Mouse (Mus musculus): ENCODE results near the gene Zfp644. TPM values are rescaled to one million over a fixed set of nuclear protein-coding genes. Genes with fewer than 3 reads are reported as not detected.

Zfp644 gene
- 14.7 and 17.4 TPM in 2 replicates for polyA plus RNA-seq (2012; ENCODE audit: insufficient read depth, low replicate concordance)

- Histone ChIP-seq H3K27me3 (replicated peaks) (peaks cover 3% of the 10 kb centered on the region), H3K4me3 (replicated peaks) (peak within 1 kb of the TSS; percentile 97), H3K9me3 (no peaks in the 10 kb centered on the region), H3K36me3 (replicated peaks; ENCODE audit: low read length) (peaks cover 14% of the 10 kb centered on the region), H3K4me1 (peaks cover 41% of the 10 kb centered on the region)
- no peak for TF ChIP-seq FLI1 (IDR thresholded peaks at IDR 0.05; ENCODE audit: low read length)
These were observed at the start of gene Zfp644 for GRCm38 (mm10) chr5:106696396-106697337. Gene Zfp644, minus strand, starts transcription at chr5:106697287.

GRCm38 (mm10) chr5:106739716-106740115, 42.6 kb upstream of the Zfp644 start:
- H3K4me3 ChIP-seq (replicated peaks) = no peak overlapping the region
- no peaks in the 10 kb centered on the region for H3K36me3 ChIP-seq (replicated peaks; ENCODE audit: low read length)
- H3K4me1 ChIP-seq = no peaks in the 10 kb centered on the region
- H3K27me3 ChIP-seq (replicated peaks) = peaks cover 28% of the 10 kb centered on the region
- no peak for TF ChIP-seq GATA1 (IDR thresholded peaks at IDR 0.05; ENCODE audit: borderline replicate concordance, low read length)
- TF ChIP-seq FLI1 (IDR thresholded peaks at IDR 0.05; ENCODE audit: low read length) = no peak
- H3K9me3 ChIP-seq = peaks cover 4% of the 10 kb centered on the region

GRCm38 (mm10) chr5:106723487-106723886, 26.4 kb upstream of the Zfp644 start:
- TF ChIP-seq FLI1 (IDR thresholded peaks at IDR 0.05; ENCODE audit: low read length) (no peak), GATA1 (IDR thresholded peaks at IDR 0.05; ENCODE audit: borderline replicate concordance, low read length) (no peak)
- Histone ChIP-seq H3K36me3 (replicated peaks; ENCODE audit: low read length) (no peaks in the 10 kb centered on the region), H3K4me1 (peaks cover 5% of the 10 kb centered on the region; the same call in 1 of the 2 replicates), H3K4me3 (replicated peaks) (no peak overlapping the region), H3K27me3 (replicated peaks) (peaks cover 3% of the 10 kb centered on the region), H3K9me3 (peaks cover 11% of the 10 kb centered on the region)

- TF ChIP-seq FLI1 (IDR thresholded peaks at IDR 0.05; ENCODE audit: low read length) (no peak), GATA1 (IDR thresholded peaks at IDR 0.05; ENCODE audit: borderline replicate concordance, low read length) (no peak)
- Histone ChIP-seq H3K4me3 (replicated peaks) (no peak overlapping the region), H3K9me3 (peaks cover 11% of the 10 kb centered on the region), H3K4me1 (peaks cover 3% of the 10 kb centered on the region; the same call in 1 of the 2 replicates), H3K36me3 (replicated peaks; ENCODE audit: low read length) (no peaks in the 10 kb centered on the region), H3K27me3 (replicated peaks) (peaks cover 6% of the 10 kb centered on the region)
These were observed 25.7 kb upstream of the Zfp644 start for GRCm38 (mm10) chr5:106722771-106723170.

GRCm38 (mm10) chr5:106711870-106712277, 14.8 kb upstream of the Zfp644 start:
- Histone ChIP-seq H3K36me3 (replicated peaks; ENCODE audit: low read length) (no peaks in the 10 kb centered on the region), H3K4me1 (peaks cover 17% of the 10 kb centered on the region; the same call in 1 of the 2 replicates), H3K9me3 (no peaks in the 10 kb centered on the region), H3K27me3 (replicated peaks) (peaks cover 14% of the 10 kb centered on the region), H3K4me3 (replicated peaks) (no peak overlapping the region)
- TF ChIP-seq GATA1 (IDR thresholded peaks at IDR 0.05; ENCODE audit: borderline replicate concordance, low read length) (no peak), FLI1 (IDR thresholded peaks at IDR 0.05; ENCODE audit: low read length) (no peak)

GRCm38 (mm10) chr5:106711220-106711726, 14.2 kb upstream of the Zfp644 start:
- TF ChIP-seq FLI1 (IDR thresholded peaks at IDR 0.05; ENCODE audit: low read length) (no peak), GATA1 (IDR thresholded peaks at IDR 0.05; ENCODE audit: borderline replicate concordance, low read length) (no peak)
- H3K4me1 ChIP-seq = peaks cover 17% of the 10 kb centered on the region; the same call in 1 of the 2 replicates
- no peak overlapping the region for H3K4me3 ChIP-seq (replicated peaks)
- H3K36me3 ChIP-seq (replicated peaks; ENCODE audit: low read length) = no peaks in the 10 kb centered on the region
- H3K27me3 ChIP-seq (replicated peaks) = peaks cover 13% of the 10 kb centered on the region
- H3K9me3 ChIP-seq = no peaks in the 10 kb centered on the region

- H3K9me3 ChIP-seq = no peaks in the 10 kb centered on the region
- no peak for TF ChIP-seq FLI1 (IDR thresholded peaks at IDR 0.05; ENCODE audit: low read length)
- no peak for TF ChIP-seq GATA1 (IDR thresholded peaks at IDR 0.05; ENCODE audit: borderline replicate concordance, low read length)
- H3K27me3 ChIP-seq (replicated peaks) = peaks cover 13% of the 10 kb centered on the region
- peaks cover 17% of the 10 kb centered on the region for H3K4me1 ChIP-seq
- no peaks in the 10 kb centered on the region for H3K36me3 ChIP-seq (replicated peaks; ENCODE audit: low read length)
- no peak overlapping the region for H3K4me3 ChIP-seq (replicated peaks)
These were observed 13.5 kb upstream of the Zfp644 start for GRCm38 (mm10) chr5:106710611-106711010.

GRCm38 (mm10) chr5:106710085-106710409, 13.0 kb upstream of the Zfp644 start:
- Histone ChIP-seq H3K9me3 (no peaks in the 10 kb centered on the region), H3K4me1 (peaks cover 22% of the 10 kb centered on the region), H3K36me3 (replicated peaks; ENCODE audit: low read length) (no peaks in the 10 kb centered on the region), H3K27me3 (replicated peaks) (peaks cover 15% of the 10 kb centered on the region), H3K4me3 (replicated peaks) (no peak overlapping the region)
- TF ChIP-seq FLI1 (IDR thresholded peaks at IDR 0.05; ENCODE audit: low read length) (no peak), GATA1 (IDR thresholded peaks at IDR 0.05; ENCODE audit: borderline replicate concordance, low read length) (no peak)

GRCm38 (mm10) chr5:106709388-106710084, 12.4 kb upstream of the Zfp644 start:
- TF ChIP-seq FLI1 (IDR thresholded peaks at IDR 0.05; ENCODE audit: low read length) (no peak), GATA1 (IDR thresholded peaks at IDR 0.05; ENCODE audit: borderline replicate concordance, low read length) (no peak)
- peaks cover 23% of the 10 kb centered on the region for H3K4me1 ChIP-seq
- no peaks in the 10 kb centered on the region for H3K36me3 ChIP-seq (replicated peaks; ENCODE audit: low read length)
- no peaks in the 10 kb centered on the region for H3K9me3 ChIP-seq
- no peak overlapping the region for H3K4me3 ChIP-seq (replicated peaks)
- peaks cover 15% of the 10 kb centered on the region for H3K27me3 ChIP-seq (replicated peaks)
